Mouse (Mus musculus) thymus, postnatal 10 days (tissue): ENCODE data around the gene Tbx19.

Source experiments
- DNase-seq, 2 experiments: peaks; one replicate each; pipeline ENCODE4 v3.0.0; 2021; ENCODE audit warnings: low spot score in 2 of 2

Gene Tbx19

GRCm38 (mm10) chr1:165184178-165184577 lies 23.6 kb upstream of the Tbx19 start:
- DNase-seq = no peak

- no peak for DNase-seq
Measured at GRCm38 (mm10) chr1:165183400-165183799, 22.8 kb upstream of the Tbx19 start.

DNA sequence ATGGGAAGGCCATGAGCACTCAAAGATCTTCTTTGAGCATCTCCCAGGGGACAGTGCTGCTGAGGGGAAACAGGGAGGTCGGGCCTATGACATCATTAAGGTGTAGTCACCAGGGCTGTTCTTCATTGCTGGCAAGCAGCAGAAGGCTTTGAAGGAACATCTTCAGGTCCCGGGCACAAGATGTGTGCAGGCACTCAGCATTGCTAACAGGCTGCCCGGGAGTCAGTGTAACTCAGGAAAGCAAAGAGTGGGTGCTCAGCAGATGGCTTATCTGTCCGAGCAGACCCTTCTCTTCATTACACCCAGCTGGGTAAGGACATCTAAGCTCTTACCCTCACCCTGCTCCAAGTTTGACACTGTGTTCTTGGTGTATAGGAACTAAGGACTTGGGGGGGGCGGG lies 18.7 kb upstream of the Tbx19 start:
- no peak for DNase-seq

DNA sequence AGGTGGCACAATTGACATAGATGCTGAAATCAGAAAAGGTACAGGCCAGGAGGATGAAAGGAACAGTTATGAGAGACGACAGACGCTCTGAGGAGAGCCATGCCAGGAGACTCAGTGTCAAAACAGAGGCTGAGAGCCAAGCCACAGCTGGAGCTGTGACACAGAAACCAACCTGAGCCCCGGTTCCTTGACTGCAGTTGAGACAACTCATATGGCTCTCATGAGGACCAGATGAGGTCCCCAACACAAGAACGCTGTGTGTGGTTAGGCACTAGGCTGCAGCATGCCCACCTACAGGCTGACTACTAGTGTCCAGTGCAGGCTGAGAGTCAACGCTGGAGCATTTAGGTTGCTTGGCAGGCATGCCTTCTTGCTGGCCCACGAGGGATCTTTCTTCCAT lies 17.5 kb upstream of the Tbx19 start:
- DNase-seq = no peak

DNA sequence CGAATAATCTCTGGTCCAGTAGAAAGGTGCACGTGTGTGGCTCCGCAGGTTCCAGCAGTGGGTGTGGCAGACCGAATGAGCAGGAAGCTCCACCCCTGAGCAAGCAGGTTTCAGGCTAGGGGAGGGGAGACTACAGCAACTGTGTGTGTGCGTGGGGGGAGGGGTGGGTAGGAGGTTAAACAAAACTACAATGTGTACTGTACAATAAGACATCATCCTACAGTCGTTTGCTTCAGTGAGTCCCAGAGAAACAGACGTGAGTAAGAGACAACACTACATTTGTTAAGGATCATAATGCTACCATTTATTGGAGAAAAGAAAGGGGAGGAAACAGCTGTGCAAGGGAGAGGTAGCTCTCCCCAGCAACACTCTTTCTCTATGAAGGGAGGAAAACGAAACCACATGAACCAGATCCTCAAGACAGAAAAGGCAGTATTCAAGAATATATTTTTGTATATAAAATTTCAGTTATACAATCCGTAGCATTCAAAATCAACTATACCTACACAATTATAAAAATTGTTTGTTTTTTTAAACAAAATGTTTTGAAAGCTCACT lies 13.6 kb upstream of the Tbx19 start:
- DNase-seq = no peak

GRCm38 (mm10) chr1:165171277-165171676 lies 10.7 kb upstream of the Tbx19 start:
- DNase-seq = no peak

- DNase-seq = no peak
Measured at GRCm38 (mm10) chr1:165170157-165170556, 9.6 kb upstream of the Tbx19 start.

DNA sequence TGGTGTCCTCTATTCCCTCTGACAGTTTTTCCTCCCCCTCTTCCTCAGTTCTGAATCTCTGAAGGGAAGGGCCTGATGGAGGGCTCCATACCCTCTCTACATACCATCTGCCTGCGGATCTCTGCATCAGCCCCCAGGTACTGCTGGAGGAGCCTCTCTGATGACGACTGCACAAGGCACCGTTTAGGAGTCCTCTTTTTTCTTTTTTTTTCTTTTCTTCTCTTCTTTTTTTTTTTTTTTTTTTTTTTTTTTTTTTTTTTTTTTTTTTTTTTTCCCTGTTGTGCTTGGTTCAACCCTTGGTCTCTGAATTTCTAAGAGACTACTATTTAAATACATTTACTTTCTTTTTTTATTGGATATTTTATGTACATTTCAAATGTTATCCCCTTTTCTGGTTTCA lies 8.9 kb upstream of the Tbx19 start:
- DNase-seq = no peak

DNA sequence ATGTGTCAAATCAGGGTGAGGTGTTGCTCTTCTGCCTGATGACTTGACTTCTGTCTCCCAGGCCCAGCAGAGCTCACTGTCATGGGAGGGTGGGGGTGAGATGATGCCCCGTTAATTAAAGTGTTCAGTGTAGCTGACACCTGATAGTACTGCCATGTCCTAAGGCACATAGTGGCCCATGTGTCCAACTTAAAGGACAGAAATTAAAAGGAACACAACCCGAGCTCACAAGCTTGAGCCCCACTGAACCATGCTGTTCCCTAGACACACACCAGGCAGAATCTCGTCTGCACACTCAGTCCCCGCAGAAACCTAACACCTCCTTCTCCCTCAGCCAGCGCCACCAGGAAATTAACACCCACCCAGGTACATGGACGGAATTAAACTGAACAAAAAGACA lies 4.3 kb upstream of the Tbx19 start:
- DNase-seq = no peak

DNA sequence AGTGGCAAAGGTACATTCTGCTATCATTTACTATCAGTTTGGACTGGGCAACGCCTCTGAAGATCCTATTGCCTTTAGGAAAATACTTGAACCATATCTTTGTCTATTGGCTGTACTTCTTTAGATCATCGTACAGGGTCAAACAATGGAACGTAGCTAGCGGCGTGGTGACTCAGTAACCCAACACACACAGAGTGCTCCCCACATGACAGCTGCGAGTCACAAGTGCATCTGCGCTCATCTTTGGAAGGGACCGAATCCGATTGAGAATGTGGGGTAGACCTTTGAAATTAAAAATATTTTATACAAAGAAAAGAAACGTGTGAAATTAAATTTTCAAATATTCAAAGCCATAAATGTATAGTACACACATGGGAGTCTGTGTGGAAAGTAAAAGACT lies 1.7 kb downstream of the Tbx19 start:
- no peak for DNase-seq

- DNase-seq = peak; percentile 47 to 59
Measured at GRCm38 (mm10) chr1:165154162-165154561, 6.4 kb downstream of the Tbx19 start.

DNA sequence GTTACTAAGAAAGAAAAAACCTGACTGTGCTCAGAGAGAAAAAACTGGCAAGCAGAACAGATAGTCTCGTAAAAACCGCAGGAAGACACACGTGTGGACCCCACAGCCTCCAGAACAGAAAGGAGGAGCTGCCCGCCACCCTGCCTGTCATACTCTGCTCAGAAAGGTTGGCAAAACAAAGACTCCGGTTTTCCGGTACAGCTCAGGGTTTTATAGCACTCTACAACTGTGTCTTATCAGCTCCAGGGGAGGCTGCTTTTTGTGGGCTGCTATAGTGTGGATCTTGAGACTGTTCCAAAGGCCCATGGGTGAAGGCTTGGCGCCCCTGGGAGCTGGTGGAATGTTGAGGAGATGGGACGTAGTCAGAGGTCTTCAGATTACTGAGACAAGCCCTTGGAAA lies 9.4 kb downstream of the Tbx19 start:
- peak; percentile 63 to 65 for DNase-seq

GRCm38 (mm10) chr1:165142343-165142916 lies 18.1 kb downstream of the Tbx19 start:
- DNase-seq = no peak

DNA sequence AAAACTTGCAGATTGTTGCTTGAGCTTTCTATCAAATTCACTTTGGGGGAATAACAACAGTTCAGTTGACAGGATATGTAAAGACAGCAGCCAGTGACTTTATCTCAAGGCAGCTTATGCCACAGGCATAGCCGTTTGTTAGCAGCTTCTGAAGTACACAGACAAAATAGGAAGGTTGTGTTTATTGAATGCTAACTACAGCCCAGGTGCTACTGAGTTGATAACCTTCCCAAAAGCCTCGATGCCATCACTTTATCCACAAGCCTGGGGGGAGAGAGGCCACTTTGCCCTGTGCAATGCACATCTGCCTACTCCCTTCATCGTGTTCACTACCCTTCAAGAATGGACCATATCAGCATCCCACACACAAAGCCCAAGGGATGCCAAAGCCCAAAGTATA lies 20.3 kb downstream of the Tbx19 start:
- no peak for DNase-seq

DNA sequence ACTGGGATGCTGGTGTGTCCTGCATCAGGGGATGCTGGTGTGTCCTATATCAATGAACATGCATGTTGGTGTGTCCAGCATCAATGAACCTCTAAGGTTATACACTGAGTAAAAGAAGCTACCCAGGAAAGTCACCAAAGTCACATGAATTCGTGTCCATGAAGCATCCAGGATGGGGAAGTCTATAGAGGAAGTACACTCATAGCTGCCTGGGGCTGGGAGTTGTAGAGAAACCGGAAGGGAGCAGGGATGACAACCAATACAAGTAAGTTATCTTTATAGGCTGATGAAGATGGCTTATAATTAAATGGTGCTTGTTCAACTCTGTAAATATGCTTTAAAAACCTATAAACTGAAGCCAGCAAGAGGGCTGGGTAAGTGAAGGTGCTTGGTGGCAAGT lies 26.7 kb downstream of the Tbx19 start:
- DNase-seq = no peak

DNA sequence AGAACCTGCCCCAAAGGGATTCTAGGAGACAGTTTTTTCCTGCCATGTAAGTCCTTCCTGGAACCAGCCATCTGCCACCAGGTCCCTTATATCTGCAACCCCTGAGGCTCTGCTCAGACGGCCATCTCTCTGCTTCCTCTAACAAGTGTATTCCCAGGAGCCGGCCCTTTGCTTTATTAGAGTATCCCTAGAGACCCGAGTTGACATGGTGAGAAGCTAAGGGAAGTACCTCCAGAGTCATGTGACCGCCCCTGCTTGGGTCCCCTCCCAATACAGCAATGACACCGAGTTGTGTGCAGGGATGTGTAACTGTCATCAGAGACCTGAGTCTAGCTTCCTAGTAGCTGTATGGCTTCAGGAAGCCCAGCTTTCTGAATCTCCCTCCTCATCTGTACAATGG lies 27.3 kb downstream of the Tbx19 start:
- no peak for DNase-seq

DNA sequence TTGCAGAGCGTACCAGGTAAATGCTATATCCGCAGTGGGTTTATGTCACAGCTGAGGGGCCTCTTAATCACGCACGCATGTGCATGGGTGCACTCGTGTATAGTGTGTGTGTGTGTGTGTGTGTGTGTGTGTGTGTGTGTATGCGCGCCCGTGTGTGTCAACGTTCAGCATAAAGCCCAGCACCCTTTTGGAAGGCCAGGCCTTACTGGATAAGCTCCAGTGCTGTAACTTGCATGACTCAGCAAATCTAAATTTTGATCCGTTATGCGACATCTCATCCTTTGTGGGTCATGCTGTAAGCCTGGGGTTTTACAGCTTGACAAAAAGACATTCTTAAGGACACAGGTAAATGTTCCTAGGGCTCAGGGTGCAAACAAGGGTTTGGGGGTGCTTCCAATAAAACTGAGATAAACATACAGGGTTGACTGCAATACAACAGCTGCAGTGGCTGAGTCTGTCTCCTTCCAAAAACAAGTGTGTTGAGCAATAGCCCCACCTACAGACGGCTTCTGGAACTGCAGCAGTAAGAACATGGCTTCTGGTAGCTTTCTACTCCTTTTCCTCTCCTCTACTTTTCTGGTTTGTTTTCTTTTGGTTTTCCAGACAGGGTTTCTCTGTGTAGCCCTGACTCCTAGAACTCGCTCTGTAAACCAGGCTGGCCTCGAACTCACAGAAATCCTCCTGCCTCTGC lies 28.2 kb downstream of the Tbx19 start:
- DNase-seq = peak; percentile 66 to 84

GRCm38 (mm10) chr1:165129573-165129972 lies 31.0 kb downstream of the Tbx19 start:
- DNase-seq = no peak

DNA sequence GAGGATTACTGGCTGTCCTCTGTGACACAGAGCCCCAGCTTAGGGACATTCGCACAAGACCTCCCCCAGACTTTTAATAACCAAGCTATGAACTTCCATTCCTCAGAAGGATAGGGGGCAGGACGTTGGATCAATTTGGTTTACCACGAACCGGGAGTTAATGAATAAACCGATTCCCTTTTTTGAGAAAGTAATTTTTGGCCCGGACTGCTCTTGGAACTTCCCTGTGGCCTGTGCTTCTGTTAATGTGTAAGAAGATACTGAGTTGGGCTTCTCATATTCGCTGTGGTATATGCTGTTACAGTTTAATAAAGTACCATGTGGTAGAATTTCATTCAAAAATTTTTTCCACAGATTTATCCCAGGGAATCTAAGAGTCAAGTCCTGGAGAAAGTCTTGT lies 39.5 kb downstream of the Tbx19 start:
- DNase-seq = no peak

DNA sequence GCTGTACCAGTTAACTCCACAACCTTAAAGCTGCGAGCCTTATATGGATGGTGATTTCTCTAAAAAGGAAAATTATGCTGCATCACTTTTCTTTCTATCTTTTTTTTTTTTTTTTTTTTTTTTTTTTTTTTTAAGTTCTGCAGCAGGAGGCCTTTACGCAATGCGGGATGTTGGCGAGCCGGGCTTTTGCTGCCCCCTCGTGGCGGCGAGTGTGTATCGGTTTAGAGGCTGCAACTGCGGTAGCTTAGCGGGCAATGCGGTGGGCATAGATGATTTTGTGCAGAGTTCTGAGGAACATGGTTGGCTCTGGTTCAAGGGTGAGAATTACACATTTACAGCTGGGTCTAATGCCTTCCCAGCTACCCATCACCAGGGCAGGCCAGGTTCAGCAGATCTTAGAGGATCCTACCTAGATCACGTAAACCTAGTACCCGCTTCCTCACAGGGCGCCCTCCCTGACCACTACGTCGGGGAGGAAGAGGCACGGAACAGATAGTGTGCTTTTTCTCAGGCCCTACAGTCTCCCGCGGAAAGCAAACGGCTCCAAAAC lies 40.1 kb downstream of the Tbx19 start:
- peak; percentile 68 to 90 for DNase-seq

DNA sequence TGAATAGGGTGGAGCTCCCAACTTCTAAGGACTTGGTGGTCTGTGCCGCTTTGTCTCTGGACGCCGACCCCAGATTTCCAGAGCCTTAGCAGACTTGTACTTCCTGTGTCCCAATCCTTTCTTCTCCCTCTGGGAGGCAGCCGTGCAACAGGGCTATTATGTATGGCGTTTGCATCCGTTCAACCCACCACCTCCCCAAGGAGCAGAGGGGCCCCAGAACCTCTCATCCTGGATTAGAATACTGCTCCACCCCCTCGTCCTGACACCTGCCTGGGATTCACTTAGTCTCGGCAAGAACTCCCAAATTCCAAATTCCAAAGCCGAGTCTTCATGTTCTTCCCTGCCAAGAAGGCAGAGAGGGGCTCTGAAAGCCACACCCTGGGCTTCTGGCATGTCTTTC lies 40.8 kb downstream of the Tbx19 start:
- DNase-seq = no peak

DNA sequence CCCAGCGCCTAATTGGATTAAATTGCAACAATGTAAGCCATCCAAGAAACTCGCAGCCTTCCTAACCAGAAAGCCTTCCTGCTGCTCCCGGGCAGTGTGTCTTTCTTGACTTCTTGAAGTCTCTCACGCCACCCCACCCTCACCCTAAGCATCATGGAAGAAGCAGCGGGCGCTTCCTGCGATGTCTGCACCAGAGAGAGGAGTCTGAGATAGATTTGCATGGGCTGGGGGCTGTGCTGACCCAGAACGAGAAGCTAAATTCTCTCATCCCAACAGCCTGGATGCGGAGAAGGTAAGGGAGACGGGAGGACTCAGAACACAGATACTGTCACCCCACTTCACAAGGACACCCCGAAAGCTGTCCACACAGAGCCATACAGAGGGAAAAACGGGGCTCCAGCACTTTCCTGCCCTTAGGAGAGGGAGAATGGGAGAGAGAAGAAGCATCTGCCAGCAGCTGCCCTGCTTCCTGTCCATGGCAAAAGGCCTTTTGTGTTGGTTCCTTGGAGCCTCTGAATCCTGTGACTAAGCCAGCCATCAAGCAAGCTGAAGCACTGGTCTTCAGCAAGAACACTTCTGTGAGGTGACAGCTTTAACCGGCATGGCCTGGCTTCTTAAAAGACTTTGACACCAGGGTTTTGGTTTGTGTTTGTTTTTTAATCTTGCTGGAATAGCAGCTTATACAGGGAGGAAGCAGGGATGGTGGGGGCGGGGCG lies 41.4 kb downstream of the Tbx19 start:
- no peak for DNase-seq
